Mouse (Mus musculus) kidney, embryonic 16.5 days (tissue): ENCODE results near the gene Olfr686. TPM values are rescaled to one million over a fixed set of nuclear protein-coding genes. Genes with fewer than 3 reads are reported as not detected.

Experiments used
- ATAC-seq: fragments of 200-750 bp; cut with Nextera tagmentation; 2 replicates; pipeline ENCODE4 v1.8.0; 2017; ENCODE audit warnings: moderate TSS enrichment; ENCODE audit not compliant: low FRiP score, low TSS enrichment
- H3K27ac ChIP-seq: fragments of 300-500 bp; sonication (generic); 2 replicates; pipeline ENCODE4 v1.5.1; 2014; ENCODE audit warnings: low read length
- H3K27me3 ChIP-seq: fragments of 300-500 bp; sonication (generic); 2 replicates; pipeline ENCODE4 v1.6.1; 2014; ENCODE audit warnings: low read length, control low read depth, mixed read lengths; ENCODE audit not compliant: insufficient read depth
- H3K36me3 ChIP-seq: fragments of 300-500 bp; sonication (generic); 2 replicates; pipeline ENCODE4 v1.6.1; 2014; ENCODE audit warnings: low read length, control low read depth, mixed read lengths; ENCODE audit not compliant: insufficient read depth
- H3K4me1 ChIP-seq: fragments of 300-500 bp; sonication (generic); 2 replicates; pipeline ENCODE4 v1.6.1; 2014; ENCODE audit warnings: low read length, control low read depth, mixed read lengths; ENCODE audit not compliant: insufficient read depth
- H3K4me2 ChIP-seq: fragments of 300-500 bp; sonication (generic); replicated peaks from 2 replicates; pipeline ENCODE4 v1.6.1; 2014; ENCODE audit warnings: low read depth, low read length
- H3K4me3 ChIP-seq: fragments of 300-500 bp; sonication (generic); 2 replicates; pipeline ENCODE4 v1.5.1; 2014; ENCODE audit warnings: mild to moderate bottlenecking, low read length
- H3K9ac ChIP-seq: fragments of 300-500 bp; sonication (generic); replicated peaks from 2 replicates; pipeline ENCODE4 v1.6.1; 2014; ENCODE audit warnings: low read length
- H3K9me3 ChIP-seq: fragments of 300-500 bp; sonication (generic); 2 replicates; pipeline ENCODE4 v1.6.1; 2016; ENCODE audit warnings: low read length, control low read depth
- WGBS: fragments of 180-500 bp; shearing (Covaris S2); extraction: QIAGEN DNeasy Blood & Tissue Kit; methylation state at CpG from one replicate; pipeline ENCODE4 v1.1.7; 2014; 5-methylcytosine and 5-hydroxymethylcytosine counted together
- polyA plus RNA-seq: library from polyadenylated mRNA; unstranded; fragments of >200 nt; fragmentation: Nextera tagmentation; extraction: Ambion mirVana; gene quantifications from 2 replicates; pipeline ENCODE4 v1.2.1, GENCODE M21; 2015

Gene Olfr686
- polyA plus RNA-seq, 1 experiment from 2014 or later = not detected

- no peaks in the 10 kb centered on the region for H3K36me3 ChIP-seq
- H3K4me3 ChIP-seq = no peak overlapping the region
- no peaks in the 10 kb centered on the region for H3K4me1 ChIP-seq
- no peak overlapping the region for H3K4me2 ChIP-seq
- WGBS = 48% methylated on average over 4 of the region's 4 CpGs
- H3K27me3 ChIP-seq = no peaks in the 10 kb centered on the region
- ATAC-seq = no peak
- no peak overlapping the region for H3K27ac ChIP-seq
- no peaks in the 10 kb centered on the region for H3K9me3 ChIP-seq
- no peak overlapping the region for H3K9ac ChIP-seq
These were observed 36.5 kb downstream of the Olfr686 start for GRCm38 (mm10) chr7:105170773-105171172.

- no peaks in the 10 kb centered on the region for H3K36me3 ChIP-seq
- no peak within 1 kb of the TSS for H3K4me3 ChIP-seq
- WGBS = 61% methylated on average over 1 of the region's 1 CpGs
- H3K9ac ChIP-seq = no peak within 1 kb of the TSS
- no peak for ATAC-seq
- H3K4me1 ChIP-seq = no peaks in the 10 kb centered on the region
- no peaks in the 10 kb centered on the region for H3K27me3 ChIP-seq
- H3K9me3 ChIP-seq = no peaks in the 10 kb centered on the region
- H3K27ac ChIP-seq = no peak within 1 kb of the TSS
- no peak within 1 kb of the TSS for H3K4me2 ChIP-seq
These were observed 43.7 kb downstream of the Olfr686 start, which contains the start of gene Olfr684 for GRCm38 (mm10) chr7:105163553-105163952. TSS of gene Olfr684 (minus strand) at chr7:105163653.

Other genes starting within 250 kb of the Olfr686 start
- gene Olfr670, start 244.9 kb downstream of the Olfr686 start, polyA plus RNA-seq = not detected in 2 replicates
- not detected in 2 replicates for gene Olfr671, start 228.4 kb downstream of the Olfr686 start, polyA plus RNA-seq
- gene Olfr672, start 205.5 kb downstream of the Olfr686 start, polyA plus RNA-seq = not detected in 2 replicates
- gene Olfr675, start 179.0 kb downstream of the Olfr686 start, polyA plus RNA-seq = not detected in 2 replicates
- not detected in 2 replicates for gene Olfr676, start 174.8 kb downstream of the Olfr686 start, polyA plus RNA-seq
- not detected in 2 replicates for gene Olfr677, start 156.1 kb downstream of the Olfr686 start, polyA plus RNA-seq
- not detected in 2 replicates for gene Olfr678, start 143.0 kb downstream of the Olfr686 start, polyA plus RNA-seq
- gene Olfr679, start 126.3 kb downstream of the Olfr686 start, polyA plus RNA-seq = not detected in 2 replicates
- not detected in 2 replicates for gene Olfr680-ps1, start 114.7 kb downstream of the Olfr686 start, polyA plus RNA-seq
- gene Olfr681, start 90.6 kb downstream of the Olfr686 start, polyA plus RNA-seq = not detected in 2 replicates
- not detected in 2 replicates for gene Olfr683, start 60.5 kb downstream of the Olfr686 start, polyA plus RNA-seq
- not detected in 2 replicates for gene Olfr684, start 43.8 kb downstream of the Olfr686 start, polyA plus RNA-seq
- not detected in 2 replicates for gene Olfr685, start 21.5 kb downstream of the Olfr686 start, polyA plus RNA-seq
- gene Olfr688, start 80.6 kb upstream of the Olfr686 start, polyA plus RNA-seq = not detected in 2 replicates
- gene Olfr689, start 103.7 kb upstream of the Olfr686 start, polyA plus RNA-seq = not detected in 2 replicates
- gene Olfr690, start 126.6 kb upstream of the Olfr686 start, polyA plus RNA-seq = not detected in 2 replicates
- gene Olfr691, start 134.8 kb upstream of the Olfr686 start, polyA plus RNA-seq = not detected in 2 replicates
- not detected in 2 replicates for gene Olfr692, start 160.7 kb upstream of the Olfr686 start, polyA plus RNA-seq
- not detected in 2 replicates for gene Gm5901, start 167.6 kb upstream of the Olfr686 start, polyA plus RNA-seq
- gene Fam160a2, start 192.6 kb upstream of the Olfr686 start, polyA plus RNA-seq = 47.2 and 49.2 TPM in 2 replicates
- gene Cnga4, start 197.1 kb upstream of the Olfr686 start, polyA plus RNA-seq = not detected in 2 replicates
- 0.67 and 0.85 TPM in 2 replicates for gene Cckbr, start 218.2 kb upstream of the Olfr686 start, polyA plus RNA-seq